Mouse (Mus musculus) monocyte, adult 5-6 weeks (primary cell): ENCODE data around the gene S100pbp. TPM values are rescaled to one million over a fixed set of nuclear protein-coding genes. Genes with fewer than 3 reads are reported as not detected.

ENCODE experiments used
- ATAC-seq: fragments of 153-309, 156-312 bp; replicated peaks from 2 replicates; pipeline ENCODE4 v1.8.0; 2017; ENCODE audit warnings: mild to moderate bottlenecking; ENCODE audit not compliant: low TSS enrichment, insufficient number of reproducible peaks, severe bottlenecking, poor library complexity, low FRiP score
- total RNA-seq: library from RNA; stranded (forward); fragments of 200-1000, 200-491, 200-594 nt; gene quantifications from 3 replicates; pipeline ENCODE4 v1.2.3, GENCODE M21; 2017

S100pbp gene
- total RNA-seq, 1 experiment from 2014 or later, result 32.0 TPM

- ATAC-seq, result no peak
Measured at GRCm38 (mm10) chr4:129172529-129172928, 17.0 kb downstream of the S100pbp start.

- no peak for ATAC-seq
Measured at GRCm38 (mm10) chr4:129161581-129162255, 27.8 kb downstream of the S100pbp start.

GRCm38 (mm10) chr4:129161076-129161475, 28.5 kb downstream of the S100pbp start:
- ATAC-seq, result no peak

- ATAC-seq, result no peak
Measured at GRCm38 (mm10) chr4:129158549-129158948, 31.0 kb downstream of the S100pbp start.

- ATAC-seq, result no peak
Measured at GRCm38 (mm10) chr4:129157541-129157940, 32.0 kb downstream of the S100pbp start.

- ATAC-seq, result no peak
Measured at GRCm38 (mm10) chr4:129151276-129151811, 38.2 kb downstream of the S100pbp start.

- ATAC-seq, result no peak
Measured at GRCm38 (mm10) chr4:129149321-129149720, 40.2 kb downstream of the S100pbp start.

GRCm38 (mm10) chr4:129147552-129148103, 41.9 kb downstream of the S100pbp start:
- no peak for ATAC-seq

- no peak for ATAC-seq
Measured at GRCm38 (mm10) chr4:129146392-129146791, 43.1 kb downstream of the S100pbp start.

GRCm38 (mm10) chr4:129145943-129146342, 43.6 kb downstream of the S100pbp start:
- no peak for ATAC-seq

- no peak for ATAC-seq
Measured at GRCm38 (mm10) chr4:129145411-129145810, 44.1 kb downstream of the S100pbp start.

GRCm38 (mm10) chr4:129144401-129145367, 44.8 kb downstream of the S100pbp start:
- ATAC-seq, result no peak

GRCm38 (mm10) chr4:129143509-129143908, 46.0 kb downstream of the S100pbp start:
- no peak for ATAC-seq

GRCm38 (mm10) chr4:129142439-129143045, 47.0 kb downstream of the S100pbp start:
- ATAC-seq, result no peak

GRCm38 (mm10) chr4:129141560-129142438, 47.7 kb downstream of the S100pbp start:
- no peak for ATAC-seq

GRCm38 (mm10) chr4:129140808-129141207, 48.7 kb downstream of the S100pbp start:
- ATAC-seq, result no peak

GRCm38 (mm10) chr4:129139642-129140041, 49.9 kb downstream of the S100pbp start:
- no peak for ATAC-seq
